Mouse (Mus musculus) liver, embryonic 12.5 days (tissue): ENCODE data around the gene Csrp1. TPM values are rescaled to one million over a fixed set of nuclear protein-coding genes. Genes with fewer than 3 reads are reported as not detected.

Experiments
- polyA plus RNA-seq: library from polyadenylated mRNA; unstranded; fragments of >200 nt; fragmentation: Nextera tagmentation; extraction: Ambion mirVana; gene quantifications from 2 replicates; pipeline ENCODE4 v1.2.1, GENCODE M21; 2016

The Csrp1 gene
- polyA plus RNA-seq, 1 experiment from 2014 or later: 60.7 TPM

Other genes starting within 250 kb of the Csrp1 start
- 3.2 TPM in 2 replicates for gene Nav1, start 112.8 kb upstream of the Csrp1 start, polyA plus RNA-seq
- gene Phlda3, start 46.1 kb downstream of the Csrp1 start, polyA plus RNA-seq: 11.4 and 11.9 TPM in 2 replicates
- 10.5 and 12.9 TPM in 2 replicates for gene Tnni1, start 59.4 kb downstream of the Csrp1 start, polyA plus RNA-seq
- gene Lad1, start 98.5 kb downstream of the Csrp1 start, polyA plus RNA-seq: 0.26 and 0.79 TPM in 2 replicates
- 1.5 and 3.3 TPM in 2 replicates for gene Tnnt2, start 116.3 kb downstream of the Csrp1 start, polyA plus RNA-seq
- gene Pkp1, start 199.1 kb downstream of the Csrp1 start, polyA plus RNA-seq: not detected in 2 replicates